ENCODE assay signal across 9 mouse cellular contexts in genomic region chr2:28842042-28842441, GRCm38 (mm10). TPM values are rescaled to one million over a fixed set of nuclear protein-coding genes. Genes with fewer than 3 reads are reported as not detected.
A peak's percentile ranks its signal among the peaks of the same experiment; 100 is the strongest.
DNase-seq lines count a peak whose midpoint lies in the region; ATAC-seq and TF ChIP-seq lines count a peak whose summit lies in the region.
"Had no signal": no experiment of that assay in that cellular context is flagged by ENCODE, and none has a peak within 500 bp of the region (broad histone marks: within the 10 kb centered on the region; RNA-seq: fewer than 3 reads in every experiment).

No protein-coding gene starts in this region.

- peaks cover 58% of the 10 kb centered on the region for H3K79me2 ChIP-seq in myocyte (ENCODE audit: control insufficient read depth, insufficient read depth)

- ATAC-seq in liver, embryonic 11.5 days (replicated peaks; ENCODE audit: low FRiP score), result no peak
- ATAC-seq in embryonic facial prominence, embryonic 15.5 days (ENCODE audit: insufficient number of reproducible peaks, low FRiP score, low TSS enrichment, low read depth), result no peak
- no peak for ATAC-seq in intestine, embryonic 15.5 days
- no peak for ATAC-seq in megakaryocyte progenitor cell, adult 5-6 weeks (replicated peaks; ENCODE audit: poor library complexity)
- ATAC-seq: Patski had no signal

- no peak overlapping the region for H3ac ChIP-seq in myocyte (ENCODE audit: control insufficient read depth, insufficient read length)

- peak overlapping the region; percentile 91 for H3K4me2 ChIP-seq in liver, embryonic 11.5 days
- H3K4me2 ChIP-seq in embryonic facial prominence, embryonic 15.5 days (replicated peaks), result peak overlapping the region; percentile 81; the same call in 1 of the 2 replicates
- peak overlapping the region; percentile 74; the same call in 1 of the 2 replicates for H3K4me2 ChIP-seq in intestine, embryonic 15.5 days (replicated peaks)
- H3K4me2 ChIP-seq in myocyte (ENCODE audit: low read depth), result peak overlapping the region; percentile 86

- H3K4me1 ChIP-seq in liver, embryonic 11.5 days (replicated peaks; ENCODE audit: control insufficient read depth, insufficient read depth, low read length), result peaks cover 20% of the 10 kb centered on the region
- peaks cover 34% of the 10 kb centered on the region for H3K4me1 ChIP-seq in embryonic facial prominence, embryonic 15.5 days
- H3K4me1 ChIP-seq in intestine, embryonic 15.5 days (replicated peaks), result peaks cover 11% of the 10 kb centered on the region

- H3K9me3 ChIP-seq in liver, embryonic 11.5 days (ENCODE audit: control insufficient read depth, low read length), result no peaks in the 10 kb centered on the region
- no peaks in the 10 kb centered on the region for H3K9me3 ChIP-seq in embryonic facial prominence, embryonic 15.5 days (replicated peaks)
- no peaks in the 10 kb centered on the region for H3K9me3 ChIP-seq in intestine, embryonic 15.5 days

- no peak for DNase-seq in liver, embryonic 11.5 days (ENCODE audit: low spot score)
- DNase-seq in liver, result no peak
- DNase-seq in cerebellum, postnatal 25 days, result no peak
- no peak for DNase-seq in lung, postnatal 14 days

- H3K27me3 ChIP-seq in liver, embryonic 11.5 days (replicated peaks; ENCODE audit: control insufficient read depth, insufficient read depth, low read length), result no peaks in the 10 kb centered on the region
- no peaks in the 10 kb centered on the region for H3K27me3 ChIP-seq in embryonic facial prominence, embryonic 15.5 days
- no peaks in the 10 kb centered on the region for H3K27me3 ChIP-seq in intestine, embryonic 15.5 days (replicated peaks)
- no peaks in the 10 kb centered on the region for H3K27me3 ChIP-seq in myocyte (ENCODE audit: control insufficient read depth, insufficient read depth, insufficient read length)
- H3K27me3 ChIP-seq: Patski had no signal

- peaks cover 4% of the 10 kb centered on the region; the same call in 1 of the 2 replicates for H3K36me3 ChIP-seq in liver, embryonic 11.5 days (ENCODE audit: control insufficient read depth, insufficient read depth, low read length)
- peaks cover 23% of the 10 kb centered on the region for H3K36me3 ChIP-seq in embryonic facial prominence, embryonic 15.5 days
- H3K36me3 ChIP-seq in intestine, embryonic 15.5 days, result peaks cover 13% of the 10 kb centered on the region
- H3K36me3 ChIP-seq in myocyte (ENCODE audit: control insufficient read depth, insufficient read depth), result peaks cover 19% of the 10 kb centered on the region

- no peak for TF ChIP-seq POLR2A in myocyte (IDR thresholded peaks at IDR 0.05; ENCODE audit: insufficient read length, low read depth)

- 68% methylated on average over 3 of the region's 3 CpGs for WGBS in liver, embryonic 11.5 days
- 66% methylated on average over 3 of the region's 3 CpGs for WGBS in embryonic facial prominence, embryonic 15.5 days
- WGBS in intestine, embryonic 15.5 days, result 55% methylated on average over 3 of the region's 3 CpGs

- no peak overlapping the region for H3K9ac ChIP-seq in liver, embryonic 11.5 days (ENCODE audit: low read depth, low read length)
- H3K9ac ChIP-seq in embryonic facial prominence, embryonic 15.5 days, result no peak overlapping the region
- no peak overlapping the region for H3K9ac ChIP-seq in intestine, embryonic 15.5 days

- H3K27ac ChIP-seq in liver, embryonic 11.5 days (ENCODE audit: low read depth, low read length), result no peak overlapping the region
- H3K27ac ChIP-seq in embryonic facial prominence, embryonic 15.5 days (replicated peaks), result no peak overlapping the region
- H3K27ac ChIP-seq in intestine, embryonic 15.5 days, result no peak overlapping the region

- peak overlapping the region; percentile 98 for H3K4me3 ChIP-seq in liver, embryonic 11.5 days (ENCODE audit: low read depth, low read length)
- H3K4me3 ChIP-seq in embryonic facial prominence, embryonic 15.5 days (replicated peaks), result peak overlapping the region; percentile 89
- 0 out of 2 replicates have a peak overlapping the region, but pooled peaks have one; percentile 91 for H3K4me3 ChIP-seq in intestine, embryonic 15.5 days (replicated peaks)
- H3K4me3 ChIP-seq in myocyte, result peak overlapping the region; percentile 94

TF ChIP-seq in myocyte, 11 proteins besides CTCF, POLR2A, EP300 and RAD21:
- TF ChIP-seq USF1 (IDR thresholded peaks at IDR 0.05; ENCODE audit: low read depth) (no peak), SRF (IDR thresholded peaks at IDR 0.05; ENCODE audit: control insufficient read depth, insufficient read length, low read depth) (no peak), E2F4 (IDR thresholded peaks at IDR 0.05; ENCODE audit: insufficient read depth) (no peak), TCF12 (IDR thresholded peaks at IDR 0.05; ENCODE audit: insufficient read depth, poor library complexity, severe bottlenecking) (no peak), TCF3 (IDR thresholded peaks at IDR 0.05; ENCODE audit: insufficient read length, low read depth) (no peak), MYOD1 (IDR thresholded peaks at IDR 0.05; ENCODE audit: control insufficient read depth in 1 of 3, insufficient read length in 2 of 3, low read depth in 2 of 3) (no peak)

RNA-seq across cellular contexts. Expression of gene Ddx31, which starts 1.8 kb away (rescaled TPM):
- 15.5 and 16.4 TPM in 2 replicates for polyA plus RNA-seq in liver, embryonic 11.5 days (2014; fragmentation: Nextera tagmentation; extraction: Ambion mirVana)
- polyA plus RNA-seq in embryonic facial prominence, embryonic 15.5 days (2015; fragmentation: Nextera tagmentation; extraction: Ambion mirVana), result 13.4 and 13.7 TPM in 2 replicates
- polyA plus RNA-seq in intestine, embryonic 15.5 days (2015; fragmentation: Nextera tagmentation; extraction: Ambion mirVana), result 12.1 and 13.6 TPM in 2 replicates
- polyA plus RNA-seq in myocyte (2012; fragmentation: generic; extraction: Trizol), result 6.4 TPM
- 9.7 and 10.6 TPM in 2 replicates for total RNA-seq in megakaryocyte progenitor cell, adult 5-6 weeks (2015)
- 15.2 and 17.0 TPM in 2 replicates for total RNA-seq in megakaryocyte progenitor cell, adult 5-6 weeks (2017)

RNA-seq across cellular contexts. Expression of gene Gtf3c4, which starts 1.9 kb away (rescaled TPM):
- polyA plus RNA-seq in liver, embryonic 11.5 days (2014; fragmentation: Nextera tagmentation; extraction: Ambion mirVana), result 19.2 and 20.1 TPM in 2 replicates
- 13.3 and 13.7 TPM in 2 replicates for polyA plus RNA-seq in embryonic facial prominence, embryonic 15.5 days (2015; fragmentation: Nextera tagmentation; extraction: Ambion mirVana)
- 10.4 and 10.9 TPM in 2 replicates for polyA plus RNA-seq in intestine, embryonic 15.5 days (2015; fragmentation: Nextera tagmentation; extraction: Ambion mirVana)
- 26.9 TPM for polyA plus RNA-seq in myocyte (2012; fragmentation: generic; extraction: Trizol)
- 13.7 and 14.9 TPM in 2 replicates for total RNA-seq in megakaryocyte progenitor cell, adult 5-6 weeks (2015)
- total RNA-seq in megakaryocyte progenitor cell, adult 5-6 weeks (2017), result 23.2 and 25.4 TPM in 2 replicates
